Mouse (Mus musculus) heart, postnatal 14 days (tissue): Measurements from ENCODE around the gene Clk1. TPM values are rescaled to one million over a fixed set of nuclear protein-coding genes. Genes with fewer than 3 reads are reported as not detected.
"Not testable (repeated sequence)": the region's sequence is repeated elsewhere in the genome, so short reads cannot be mapped to it uniquely, and the experiment has no call there.

ENCODE experiments used
- DNase-seq, 2 experiments: peaks; one replicate each; pipeline ENCODE4 v3.0.0; 2021 to 2022
- intact Hi-C: fragments of 180-260 bp; cut with DNase I; formaldehyde crosslinking; loops from one replicate; pipeline ENCODE4 v1.15.1; 2025
- total RNA-seq, 2 experiments: library from RNA; stranded (reverse); gene quantifications; 2 replicates each; pipeline ENCODE4 v1.2.3; 2021

Clk1 gene
- total RNA-seq, 2 experiments from 2014 or later: 80.3 to 95.1 TPM

- no peak for DNase-seq
- intact Hi-C loops: no loop called here
Measured at GRCm38 (mm10) chr1:58409553-58410197, 14.2 kb downstream of the Clk1 start.

GRCm38 (mm10) chr1:58408141-58408540, 15.7 kb downstream of the Clk1 start:
- no peak for DNase-seq
- intact Hi-C loops: no loop called here

GRCm38 (mm10) chr1:58407321-58407720, 16.5 kb downstream of the Clk1 start:
- intact Hi-C loops: no loop called here

GRCm38 (mm10) chr1:58403745-58404144, 20.1 kb downstream of the Clk1 start:
- intact Hi-C loops: no loop called here
- no peak for DNase-seq

More at GRCm38 (mm10) chr1:58407321-58407720, 16.5 kb downstream of the Clk1 start:
- no peak for DNase-seq

GRCm38 (mm10) chr1:58401396-58401795, 22.5 kb downstream of the Clk1 start:
- DNase-seq: no peak
- intact Hi-C loops: no loop called here

GRCm38 (mm10) chr1:58397731-58398130, 26.1 kb downstream of the Clk1 start:
- intact Hi-C loops: loop anchor here (2.0 to 10.0 kb wide), 2 partner anchors 19 to 993 kb away; partner anchors contain the start of genes Maip1 and Tyw5
- DNase-seq: no peak

GRCm38 (mm10) chr1:58396179-58396578, 27.7 kb downstream of the Clk1 start:
- DNase-seq: no peak

GRCm38 (mm10) chr1:58395341-58395740, 28.5 kb downstream of the Clk1 start:
- no peak for DNase-seq
- intact Hi-C loops: loop anchor here (10.0 kb wide), 1 partner anchor 991 kb away; the partner anchor contains the start of genes Maip1 and Tyw5

More at GRCm38 (mm10) chr1:58396179-58396578, 27.7 kb downstream of the Clk1 start:
- intact Hi-C loops: loop anchor here (10.0 kb wide), 1 partner anchor 991 kb away; the partner anchor contains the start of genes Maip1 and Tyw5

- intact Hi-C loops: loop anchor here (5.0 to 10.0 kb wide), 2 partner anchors 96 to 989 kb away; partner anchors contain the start of genes Maip1 and Tyw5
- peak; percentile 60 for DNase-seq
Measured at GRCm38 (mm10) chr1:58393284-58394195, 30.3 kb downstream of the Clk1 start.

- intact Hi-C loops: loop anchor here (5.0 to 10.0 kb wide), 2 partner anchors 95 to 988 kb away; partner anchors contain the start of genes Maip1 and Tyw5
- DNase-seq: peak; percentile 95
Measured at GRCm38 (mm10) chr1:58392652-58393283, 31.1 kb downstream of the Clk1 start, which contains the start of gene Bzw1. Bzw1 (plus strand) TSS chr1:58392898.

GRCm38 (mm10) chr1:58392268-58392651, 31.6 kb downstream of the Clk1 start:
- DNase-seq: no peak
- intact Hi-C loops: loop anchor here (5.0 to 10.0 kb wide), 2 partner anchors 95 to 987 kb away; partner anchors contain the start of genes Maip1 and Tyw5

- intact Hi-C loops: loop anchor here (5.0 to 10.0 kb wide), 2 partner anchors 94 to 987 kb away; partner anchors contain the start of genes Maip1 and Tyw5
- DNase-seq: peak in 1 of 2 experiments; percentile 11
Measured at GRCm38 (mm10) chr1:58391421-58392267, 32.2 kb downstream of the Clk1 start.

- intact Hi-C loops: no loop called here
- no peak for DNase-seq
Measured at GRCm38 (mm10) chr1:58382586-58383281, 41.1 kb downstream of the Clk1 start.

GRCm38 (mm10) chr1:58375574-58376147, 48.2 kb downstream of the Clk1 start:
- intact Hi-C loops: no loop called here
- DNase-seq: no peak

- DNase-seq, intact Hi-C loops: not testable (repeated sequence)
Measured at GRCm38 (mm10) chr1:58374266-58374665, 49.6 kb downstream of the Clk1 start.

- DNase-seq: no peak
- intact Hi-C loops: no loop called here
Measured at GRCm38 (mm10) chr1:58369716-58370115, 54.1 kb downstream of the Clk1 start.

- peak in 1 of 2 experiments; percentile 8 for DNase-seq
- intact Hi-C loops: no loop called here
Measured at GRCm38 (mm10) chr1:58366737-58367471, 57.0 kb downstream of the Clk1 start.

GRCm38 (mm10) chr1:58365829-58366228, 58.0 kb downstream of the Clk1 start:
- intact Hi-C loops: no loop called here

More at GRCm38 (mm10) chr1:58365829-58366228, 58.0 kb downstream of the Clk1 start:
- no peak for DNase-seq
